Mouse (Mus musculus): Measurements from ENCODE around the gene Poll.

The Poll gene

GRCm38 (mm10) chr19:45535214-45535735 is 25.1 kb downstream of the Poll start:
- no peak for DNase-seq (ENCODE audit: low read depth, low spot score)

GRCm38 (mm10) chr19:45533617-45534016 is 26.7 kb downstream of the Poll start:
- no peak for DNase-seq (ENCODE audit: low read depth, low spot score)

- DNase-seq (ENCODE audit: low read depth, low spot score), result no peak
Measured at GRCm38 (mm10) chr19:45531554-45531953, 28.8 kb downstream of the Poll start.

- no peak for DNase-seq (ENCODE audit: low read depth, low spot score)
Measured at GRCm38 (mm10) chr19:45530200-45530995, 29.9 kb downstream of the Poll start.

GRCm38 (mm10) chr19:45529294-45529693 is 31.0 kb downstream of the Poll start:
- DNase-seq (ENCODE audit: low read depth, low spot score), result no peak

GRCm38 (mm10) chr19:45527931-45528534 is 32.3 kb downstream of the Poll start:
- no peak for DNase-seq (ENCODE audit: low read depth, low spot score)

GRCm38 (mm10) chr19:45527382-45527781 is 32.9 kb downstream of the Poll start:
- no peak for DNase-seq (ENCODE audit: low read depth, low spot score)

GRCm38 (mm10) chr19:45516264-45516663 is 44.1 kb downstream of the Poll start:
- no peak for DNase-seq (ENCODE audit: low read depth, low spot score)

GRCm38 (mm10) chr19:45515341-45515740 is 45.0 kb downstream of the Poll start:
- no peak for DNase-seq (ENCODE audit: low read depth, low spot score)

- DNase-seq (ENCODE audit: low read depth, low spot score), result no peak
Measured at GRCm38 (mm10) chr19:45511406-45511805, 48.9 kb downstream of the Poll start.

GRCm38 (mm10) chr19:45510680-45511079 is 49.7 kb downstream of the Poll start:
- DNase-seq (ENCODE audit: low read depth, low spot score), result no peak

GRCm38 (mm10) chr19:45507531-45507930 is 52.8 kb downstream of the Poll start:
- DNase-seq (ENCODE audit: low read depth, low spot score), result peak; percentile 32

GRCm38 (mm10) chr19:45505446-45505845 is 54.9 kb downstream of the Poll start:
- DNase-seq (ENCODE audit: low read depth, low spot score), result no peak

All from telencephalon, adult 2 months (tissue).